Mouse (Mus musculus): ENCODE measurements at regions not wholly inside any gene's neighbourhood (a gene's known extent, or its start where the extent isn't known, plus 50 kb on each side); places are given as distances from the start of the nearest gene placed in this dataset.
A peak's percentile ranks its signal among the peaks of the same experiment; 100 is the strongest.

- WGBS (ENCODE audit: insufficient replicate concordance), result 83% methylated on average over 11 of the region's 11 CpGs
- Histone ChIP-seq H3K27me3 (ENCODE audit: control insufficient read depth, insufficient read depth, low read length) (no peaks in the 10 kb centered on the region), H3K36me3 (replicated peaks; ENCODE audit: control insufficient read depth, insufficient read depth, low read depth) (no peaks in the 10 kb centered on the region), H3K4me3 (ENCODE audit: insufficient read depth in 1 of 2, low read depth in 2 of 2, low read length in 2 of 2) (no peak overlapping the region), H3K4me2 (ENCODE audit: low read depth) (no peak overlapping the region), H3K27ac (no peak overlapping the region), H3K9me3 (ENCODE audit: control insufficient read depth, low read length) (no peaks in the 10 kb centered on the region), H3K4me1 (replicated peaks; ENCODE audit: control insufficient read depth in 2 of 2, insufficient read depth in 2 of 2, low read length in 1 of 2) (no peaks in the 10 kb centered on the region), H3K9ac (replicated peaks) (no peak overlapping the region)
- DNase-seq (ENCODE audit: low read depth in 3 of 3, low spot score in 3 of 3) (no peak), ATAC-seq (ENCODE audit: insufficient read depth) (no peak)
- TF ChIP-seq CTCF (IDR thresholded peaks at IDR 0.05; ENCODE audit: low read depth) (no peak), EP300 (IDR thresholded peaks at IDR 0.05; ENCODE audit: low read depth) (no peak)
These were observed 94.2 kb downstream of the Tbx4 start for GRCm38 (mm10) chr11:85980388-85980787.

- Histone ChIP-seq H3K4me2 (ENCODE audit: low read depth) (no peak overlapping the region), H3K36me3 (replicated peaks; ENCODE audit: control insufficient read depth, insufficient read depth, low read depth) (no peaks in the 10 kb centered on the region), H3K4me3 (ENCODE audit: insufficient read depth in 1 of 2, low read depth in 2 of 2, low read length in 2 of 2) (no peak overlapping the region), H3K27ac (no peak overlapping the region), H3K27me3 (ENCODE audit: control insufficient read depth, insufficient read depth, low read length) (no peaks in the 10 kb centered on the region), H3K4me1 (replicated peaks; ENCODE audit: control insufficient read depth in 2 of 2, insufficient read depth in 2 of 2, low read length in 1 of 2) (no peaks in the 10 kb centered on the region), H3K9ac (replicated peaks) (no peak overlapping the region), H3K9me3 (ENCODE audit: control insufficient read depth, low read length) (no peaks in the 10 kb centered on the region)
- 67% methylated on average over 4 of the region's 4 CpGs for WGBS (ENCODE audit: insufficient replicate concordance)
- no peak for TF ChIP-seq CTCF (IDR thresholded peaks at IDR 0.05; ENCODE audit: low read depth)
- no peak for TF ChIP-seq EP300 (IDR thresholded peaks at IDR 0.05; ENCODE audit: low read depth)
- ATAC-seq (ENCODE audit: insufficient read depth) (no peak), DNase-seq (ENCODE audit: low read depth in 3 of 3, low spot score in 3 of 3) (no peak)
These were observed 95.3 kb downstream of the Tbx4 start for GRCm38 (mm10) chr11:85981561-85981960.

- ATAC-seq (ENCODE audit: insufficient read depth), result no peak
- Histone ChIP-seq H3K27me3 (ENCODE audit: control insufficient read depth, insufficient read depth, low read length) (peaks cover 16% of the 10 kb centered on the region), H3K4me3 (ENCODE audit: insufficient read depth in 1 of 2, low read depth in 2 of 2, low read length in 2 of 2) (no peak overlapping the region), H3K9me3 (ENCODE audit: control insufficient read depth, low read length) (no peaks in the 10 kb centered on the region), H3K9ac (replicated peaks) (no peak overlapping the region), H3K27ac (no peak overlapping the region), H3K36me3 (replicated peaks; ENCODE audit: control insufficient read depth, insufficient read depth, low read depth) (no peaks in the 10 kb centered on the region), H3K4me1 (replicated peaks; ENCODE audit: control insufficient read depth in 2 of 2, insufficient read depth in 2 of 2, low read length in 1 of 2) (no peaks in the 10 kb centered on the region), H3K4me2 (ENCODE audit: low read depth) (no peak overlapping the region)
- WGBS (ENCODE audit: insufficient replicate concordance), result 58% methylated on average over 8 of the region's 8 CpGs
- no peak for TF ChIP-seq CTCF (IDR thresholded peaks at IDR 0.05; ENCODE audit: low read depth)
- TF ChIP-seq EP300 (IDR thresholded peaks at IDR 0.05; ENCODE audit: low read depth), result no peak
- no peak for DNase-seq (ENCODE audit: low read depth in 3 of 3, low spot score in 3 of 3)
These were observed 100.1 kb downstream of the Tbx4 start for GRCm38 (mm10) chr11:85986338-85986737.

- Histone ChIP-seq H3K27ac (no peak overlapping the region), H3K27me3 (ENCODE audit: control insufficient read depth, insufficient read depth, low read length) (peaks cover 16% of the 10 kb centered on the region), H3K9ac (replicated peaks) (no peak overlapping the region), H3K36me3 (replicated peaks; ENCODE audit: control insufficient read depth, insufficient read depth, low read depth) (no peaks in the 10 kb centered on the region), H3K9me3 (ENCODE audit: control insufficient read depth, low read length) (no peaks in the 10 kb centered on the region), H3K4me3 (ENCODE audit: insufficient read depth in 1 of 2, low read depth in 2 of 2, low read length in 2 of 2) (no peak overlapping the region), H3K4me1 (replicated peaks; ENCODE audit: control insufficient read depth in 2 of 2, insufficient read depth in 2 of 2, low read length in 1 of 2) (no peaks in the 10 kb centered on the region), H3K4me2 (ENCODE audit: low read depth) (no peak overlapping the region)
- ATAC-seq (ENCODE audit: insufficient read depth) (no peak), DNase-seq (ENCODE audit: low read depth in 3 of 3, low spot score in 3 of 3) (no peak)
- 69% methylated on average over 2 of the region's 2 CpGs for WGBS (ENCODE audit: insufficient replicate concordance)
- TF ChIP-seq EP300 (IDR thresholded peaks at IDR 0.05; ENCODE audit: low read depth), result no peak
These were observed 101.0 kb downstream of the Tbx4 start for GRCm38 (mm10) chr11:85987181-85987580.

DNA sequence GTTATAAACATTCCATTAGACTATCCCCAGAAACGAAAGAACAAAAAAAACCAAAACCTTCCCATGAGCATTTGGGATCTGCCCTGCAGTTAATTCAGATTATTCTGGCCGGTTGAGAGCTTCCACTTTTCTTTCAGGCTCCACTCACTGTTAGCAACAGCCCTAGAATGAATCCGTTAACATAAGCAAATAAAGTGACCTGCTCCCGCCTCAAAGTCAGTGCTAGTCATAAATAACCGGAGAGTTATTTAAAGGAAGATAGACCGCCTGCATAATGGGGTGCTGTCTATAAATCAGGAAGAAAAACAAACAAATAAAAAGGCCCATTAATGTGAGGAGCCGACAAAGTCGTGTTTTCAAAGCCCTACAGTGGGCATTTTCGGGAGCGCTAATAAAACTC, 103.3 kb downstream of the Tbx4 start:
- no peak overlapping the region for H3K4me3 ChIP-seq (ENCODE audit: insufficient read depth in 1 of 2, low read depth in 2 of 2, low read length in 2 of 2)
- 11% methylated on average over 10 of the region's 10 CpGs for WGBS (ENCODE audit: insufficient replicate concordance)

More for the DNA sequence above, 103.3 kb downstream of the Tbx4 start:
- no peak for ATAC-seq (ENCODE audit: insufficient read depth)
- Histone ChIP-seq H3K36me3 (replicated peaks; ENCODE audit: control insufficient read depth, insufficient read depth, low read depth) (no peaks in the 10 kb centered on the region), H3K9me3 (ENCODE audit: control insufficient read depth, low read length) (no peaks in the 10 kb centered on the region), H3K27ac (no peak overlapping the region), H3K27me3 (ENCODE audit: control insufficient read depth, insufficient read depth, low read length) (peaks cover 16% of the 10 kb centered on the region), H3K4me1 (replicated peaks; ENCODE audit: control insufficient read depth in 2 of 2, insufficient read depth in 2 of 2, low read length in 1 of 2) (no peaks in the 10 kb centered on the region), H3K4me2 (ENCODE audit: low read depth) (peak overlapping the region; percentile 38), H3K9ac (replicated peaks) (no peak overlapping the region)
- TF ChIP-seq EP300 (IDR thresholded peaks at IDR 0.05; ENCODE audit: low read depth), result no peak
- no peak for TF ChIP-seq CTCF (IDR thresholded peaks at IDR 0.05; ENCODE audit: low read depth)
- no peak for DNase-seq (ENCODE audit: low read depth in 3 of 3, low spot score in 3 of 3)
